Mouse (Mus musculus): Measurements from ENCODE around the gene Olfr937.

DNA sequence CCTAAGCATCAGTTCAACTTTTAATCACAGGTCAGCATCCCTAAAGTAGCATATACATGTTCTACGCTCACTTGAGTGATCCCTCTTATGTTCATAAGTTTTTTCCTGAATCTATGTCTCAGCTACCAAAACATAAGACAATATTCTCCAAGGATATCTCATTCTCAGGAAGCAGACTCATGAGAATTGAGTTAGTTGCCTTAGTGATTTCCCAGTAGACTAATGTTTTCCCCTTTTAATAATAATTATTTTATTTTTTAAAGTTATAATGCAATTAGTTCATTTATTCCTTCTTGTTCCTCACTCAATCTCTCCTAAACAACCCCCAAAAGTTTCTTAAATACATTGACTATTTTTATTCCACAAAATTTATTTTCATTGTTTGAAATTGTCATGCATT lies at the start of gene Olfr937:
- TF ChIP-seq POLR2A (IDR thresholded peaks at IDR 0.05; ENCODE audit: borderline replicate concordance, low read depth, low read length) (no peak), CTCF (IDR thresholded peaks at IDR 0.05; ENCODE audit: low read depth, low read length) (no peak)

Measured in bone marrow macrophage, adult 2 months (primary cell).